Mouse (Mus musculus) inflammation-experienced regulatory T-cells, adult 16 weeks (primary cell): ENCODE results near the gene Cd44. TPM values are rescaled to one million over a fixed set of nuclear protein-coding genes. Genes with fewer than 3 reads are reported as not detected.

Source experiments
- polyA plus RNA-seq: library from polyadenylated mRNA; unstranded; fragments of 100-300 nt; shearing (Covaris generic); gene quantifications from one replicate; pipeline ENCODE4 v1.2.1, GENCODE M21; 2017

Cd44 gene
- polyA plus RNA-seq = 108 TPM

GRCm38 (mm10) chr2:102900875-102901827, at the start of gene Cd44:
Gene Cd44, minus strand, starts transcription at chr2:102901665.

Other genes starting within 250 kb of the Cd44 start
- 0.07 TPM for gene Slc1a2, start 243.0 kb downstream of the Cd44 start, polyA plus RNA-seq
- gene Pdhx, start 171.8 kb upstream of the Cd44 start, polyA plus RNA-seq = 27.9 TPM
- 28.8 TPM for gene Apip, start 172.0 kb upstream of the Cd44 start, polyA plus RNA-seq